Mouse (Mus musculus) kidney, postnatal 36 days (tissue): Measurements from ENCODE around the gene Btbd35f21.
"Not testable (repeated sequence)": the region's sequence is repeated elsewhere in the genome, so short reads cannot be mapped to it uniquely, and the experiment has no call there.

Experiments used
- DNase-seq, 2 experiments: peaks; one replicate each; pipeline ENCODE4 v3.0.0; 2021 to 2022; ENCODE audit warnings: mixed read lengths in 2 of 2

The Btbd35f21 gene

GRCm38 (mm10) chrX:32725809-32726208 is at the start of gene Btbd35f21:
Btbd35f21 (plus strand) TSS chrX:32726109.
- DNase-seq: not testable (repeated sequence)
